Mouse (Mus musculus) monocyte, adult 2 months (primary cell): ENCODE data around the gene St3gal4.

Experiments used
- DNase-seq, 2 experiments: peaks; one replicate each; pipeline ENCODE4 v3.0.0; 2022; ENCODE audit warnings: low spot score in 2 of 2, low read depth in 1 of 2

Gene St3gal4

DNA sequence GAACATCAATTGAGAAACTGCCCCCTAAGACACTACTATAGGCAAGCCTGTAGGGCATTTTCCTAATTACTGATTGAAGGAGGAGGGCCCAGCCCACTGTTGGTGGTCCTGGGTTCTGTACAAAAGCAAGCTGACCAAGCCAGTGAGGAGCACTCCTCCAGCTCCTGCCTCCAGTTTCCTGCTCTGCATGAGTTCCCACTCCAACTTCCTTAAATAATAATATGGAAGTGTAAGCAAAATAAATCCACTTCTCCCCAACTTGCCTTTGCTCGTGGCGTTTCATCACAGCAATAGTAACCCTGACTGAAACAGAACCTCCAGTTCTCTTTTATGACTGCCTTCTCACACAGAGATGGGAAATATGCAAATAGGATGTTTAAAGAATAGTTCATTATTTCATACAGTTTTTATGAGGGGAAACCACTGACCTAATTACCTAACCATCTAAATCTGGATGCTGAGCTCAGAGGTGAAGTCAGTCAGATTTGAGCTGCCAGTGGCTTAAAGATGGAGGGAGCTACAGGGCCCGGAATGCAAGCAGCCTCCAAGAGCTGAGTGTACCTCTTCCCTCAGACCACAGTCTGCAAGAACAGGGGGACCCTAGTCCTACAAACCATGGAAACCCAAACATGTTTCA, 69.1 kb downstream of the St3gal4 start:
- no peak for DNase-seq

DNA sequence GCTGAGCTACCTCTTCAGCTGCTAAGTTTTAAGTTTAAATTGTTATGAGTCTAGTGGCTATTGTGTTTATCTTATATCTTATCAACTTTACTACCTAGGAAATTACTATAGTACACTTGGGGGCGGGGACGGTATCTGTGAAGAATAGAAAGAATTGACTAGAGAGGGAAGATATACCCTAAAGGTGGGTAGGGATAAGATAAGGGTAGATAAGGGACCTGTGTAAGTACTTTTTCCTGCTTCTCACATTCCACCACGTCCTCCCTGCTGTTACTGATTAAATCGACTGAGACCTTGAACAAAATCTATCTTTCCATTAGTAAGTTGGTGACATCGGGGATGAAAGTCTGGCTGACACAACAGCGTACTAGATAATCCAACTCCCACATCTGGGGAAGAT, 70.6 kb downstream of the St3gal4 start:
- DNase-seq, result no peak

DNA sequence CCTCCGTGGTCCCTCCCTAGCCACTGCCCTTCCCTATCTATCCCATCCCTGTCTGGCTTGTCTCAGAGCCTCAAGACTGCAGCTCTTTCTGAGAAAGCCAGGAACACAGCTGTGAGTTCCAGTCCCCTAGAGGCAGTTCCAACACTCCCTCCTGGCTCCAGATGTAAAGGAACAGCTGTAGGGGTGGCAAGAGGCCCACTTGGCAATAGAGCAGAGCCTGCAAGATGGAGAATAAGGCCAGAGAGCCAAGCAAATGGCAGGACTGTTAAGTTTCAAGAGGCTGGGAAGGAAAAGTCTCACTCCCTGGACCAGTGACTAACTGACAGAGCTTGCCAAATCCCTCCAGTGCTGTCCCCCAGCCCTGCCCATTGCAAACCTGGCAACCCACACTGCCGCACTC, 73.3 kb downstream of the St3gal4 start:
- DNase-seq, result no peak

DNA sequence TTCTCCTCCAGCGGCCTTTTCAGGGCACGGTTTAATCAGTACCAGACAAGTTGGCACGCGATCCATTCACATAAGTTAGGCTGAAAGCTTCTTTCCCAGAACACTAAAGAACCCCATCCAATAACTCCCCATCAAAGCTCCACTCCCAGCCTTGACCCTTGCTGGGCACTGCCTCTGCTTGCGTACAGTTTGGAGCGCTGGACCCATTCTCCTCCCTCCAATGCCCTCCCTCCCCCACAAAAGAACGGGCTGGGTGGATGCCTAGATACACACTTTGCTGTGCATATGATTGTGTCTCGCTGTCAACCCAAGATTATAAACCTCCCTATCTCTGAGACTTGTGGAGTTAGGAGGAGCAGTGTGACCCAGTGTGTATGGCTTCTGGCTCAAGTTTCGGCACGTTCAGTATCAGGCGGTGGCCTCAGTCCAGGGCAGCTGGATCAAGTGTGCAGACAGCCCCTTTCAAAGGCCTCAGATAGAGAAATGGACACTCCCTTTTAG, 74.0 kb downstream of the St3gal4 start:
- no peak for DNase-seq

DNA sequence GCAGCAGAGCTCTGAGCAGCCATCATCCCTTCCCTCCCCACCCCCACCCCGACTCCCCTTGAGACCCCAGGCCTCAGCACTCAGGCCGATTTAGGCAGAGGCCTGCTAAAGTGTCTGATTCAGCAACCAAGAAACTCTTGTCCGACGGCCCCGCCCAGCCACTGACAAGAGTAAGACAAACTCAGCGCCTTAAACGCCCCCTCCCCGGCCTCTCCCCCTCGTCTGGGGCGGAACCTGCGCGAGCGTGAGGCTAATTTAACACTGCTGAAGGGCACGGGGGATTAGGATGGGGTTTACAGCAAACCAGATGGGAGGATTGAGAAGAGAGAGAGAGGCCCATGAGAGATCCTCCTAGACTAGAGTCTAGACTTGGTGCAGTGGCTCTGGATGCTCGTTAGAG, 74.6 kb downstream of the St3gal4 start:
- no peak for DNase-seq

DNA sequence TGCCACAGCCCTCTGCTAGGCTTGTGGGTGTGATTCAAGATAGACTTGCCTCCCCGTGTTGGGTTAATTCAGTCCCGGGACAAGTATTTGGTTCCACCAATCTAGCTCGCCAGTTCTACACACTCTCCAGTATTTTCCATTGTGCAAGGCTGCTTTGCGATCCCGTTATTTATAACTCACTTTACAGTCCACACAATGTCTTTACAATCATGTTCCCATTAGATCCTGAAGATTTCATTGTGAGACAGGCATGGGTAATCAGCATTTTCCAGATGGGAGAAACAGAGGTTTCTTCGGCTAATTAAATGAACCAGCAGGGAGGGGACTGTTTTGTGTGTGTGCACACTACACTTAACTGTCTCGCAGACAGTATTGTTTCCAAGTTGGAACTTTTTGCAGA, 75.4 kb downstream of the St3gal4 start:
- no peak for DNase-seq

DNA sequence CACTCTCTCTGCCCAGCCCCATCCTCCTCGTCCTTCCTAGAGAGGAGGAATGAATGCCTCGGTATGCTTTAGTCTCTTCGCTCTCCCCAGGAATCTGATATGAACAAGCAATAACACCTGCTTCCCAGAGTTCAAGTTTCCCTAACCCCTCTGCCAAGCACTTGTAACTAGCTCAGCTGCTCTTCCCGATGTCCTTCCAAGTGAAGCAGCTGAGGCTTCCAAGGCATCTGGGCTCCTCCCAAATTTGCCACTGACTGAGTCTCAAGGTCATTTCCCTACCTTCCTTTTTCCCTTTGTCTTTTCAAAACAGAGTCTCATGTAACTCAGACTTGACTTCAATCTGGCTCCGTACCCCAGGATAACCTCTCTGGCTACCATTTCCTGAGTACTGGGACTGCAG, 77.6 kb downstream of the St3gal4 start:
- no peak for DNase-seq

DNA sequence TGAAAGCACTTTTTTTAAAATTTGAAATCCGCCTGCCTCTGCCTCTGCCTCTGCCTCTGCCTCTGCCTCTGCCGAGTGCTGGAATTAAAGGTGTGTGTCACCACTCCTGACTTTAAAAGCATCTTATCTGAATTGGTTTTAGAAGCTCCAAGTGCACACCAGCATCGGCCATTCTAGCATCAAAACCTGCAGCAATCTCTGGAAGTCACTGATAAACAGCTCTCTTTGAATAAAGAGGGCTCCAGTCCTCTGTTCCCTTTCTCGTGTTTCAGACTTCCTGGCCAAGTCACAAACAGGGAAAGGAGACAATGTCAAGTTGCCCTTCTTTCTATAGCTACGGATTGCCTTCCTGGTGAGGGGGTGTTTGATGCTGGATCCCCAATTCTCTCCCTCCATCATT, 79.2 kb downstream of the St3gal4 start:
- no peak for DNase-seq

DNA sequence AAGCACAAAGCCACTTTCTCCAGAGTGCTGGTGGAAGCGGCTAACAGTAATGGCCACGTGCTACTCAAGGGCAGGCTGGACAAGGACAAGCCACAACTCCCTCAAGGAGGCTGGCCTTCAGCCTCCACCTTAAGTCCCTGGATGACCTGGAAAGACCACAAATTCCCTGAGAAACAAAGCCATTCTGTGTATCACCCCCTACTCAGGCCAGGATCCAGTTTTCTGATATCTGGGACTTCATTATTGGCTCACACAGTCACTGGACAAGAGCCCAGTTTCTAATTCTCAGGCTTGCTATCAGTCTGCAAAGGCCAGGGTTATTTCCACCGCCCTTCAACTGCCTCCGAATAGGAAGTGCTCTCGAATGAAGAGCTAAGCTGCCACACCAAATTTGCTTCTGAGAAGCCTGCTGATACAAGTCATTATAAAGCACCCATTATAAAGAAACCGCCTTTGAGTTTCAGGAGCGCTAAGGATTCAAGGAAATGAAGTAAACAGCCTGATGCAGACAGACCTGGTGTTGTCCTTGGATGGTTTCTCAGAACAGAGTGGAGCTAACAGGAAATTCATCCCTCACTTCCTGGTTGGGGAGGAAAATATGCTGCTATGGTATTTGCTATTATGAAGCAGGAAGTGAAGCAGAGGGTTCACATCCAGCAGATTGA, 80.0 kb downstream of the St3gal4 start:
- no peak for DNase-seq

DNA sequence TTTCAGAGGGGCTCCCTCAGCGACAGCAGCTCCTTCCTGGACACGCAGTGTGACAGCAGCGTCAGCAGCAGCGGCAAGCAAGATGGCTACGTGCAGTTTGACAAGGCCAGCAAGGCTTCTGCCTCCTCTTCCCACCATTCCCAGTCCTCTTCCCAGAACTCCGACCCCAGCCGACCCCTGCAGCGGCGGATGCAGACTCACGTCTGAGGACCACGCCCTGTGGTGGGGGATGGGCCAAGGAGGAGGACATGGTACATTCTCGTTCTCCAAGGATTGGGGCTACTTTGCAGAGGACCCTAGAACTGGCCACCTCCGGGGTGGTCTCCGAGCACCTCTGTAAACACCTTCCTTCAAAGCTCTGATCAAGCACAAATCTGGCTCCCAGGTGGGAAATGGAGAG, 84.0 kb downstream of the St3gal4 start:
- no peak for DNase-seq

DNA sequence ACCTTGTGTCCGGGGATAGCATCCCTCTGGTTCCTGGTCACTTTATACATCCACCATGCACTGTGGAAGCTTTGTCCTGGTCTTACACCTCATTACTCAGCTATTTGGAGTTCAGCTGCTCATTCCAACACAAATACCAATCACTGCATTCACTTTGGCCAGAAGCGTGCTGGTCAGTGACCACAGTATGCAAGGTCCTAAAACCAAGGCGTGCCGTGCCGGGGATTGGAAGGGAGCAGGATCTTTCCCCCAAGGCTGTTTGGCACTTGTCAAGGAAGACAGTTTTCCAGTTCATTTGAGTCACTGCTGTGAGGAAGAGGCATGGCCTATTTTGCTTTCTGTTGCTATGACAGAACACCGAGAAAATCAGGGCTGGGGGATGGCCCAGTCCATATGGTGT, 86.6 kb downstream of the St3gal4 start:
- no peak for DNase-seq

DNA sequence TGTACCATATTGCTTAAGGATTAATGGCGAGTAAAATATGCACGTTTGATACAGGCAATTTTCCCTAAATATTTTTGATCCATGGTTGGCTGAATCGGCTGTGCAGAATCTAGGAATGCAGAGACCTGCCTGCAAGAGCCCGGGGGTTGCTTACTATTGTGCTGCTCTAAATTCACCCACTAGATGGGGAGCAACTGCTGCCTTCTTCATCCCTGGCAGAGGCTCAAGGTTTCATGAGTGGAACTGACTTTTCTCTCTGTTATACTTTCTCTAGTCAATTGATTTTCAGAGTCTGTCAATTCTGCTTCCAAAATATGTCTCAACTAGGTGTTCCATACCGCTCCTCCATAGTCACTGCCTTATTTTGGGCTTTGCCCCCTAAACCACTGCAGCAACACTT, 88.2 kb downstream of the St3gal4 start:
- no peak for DNase-seq

DNA sequence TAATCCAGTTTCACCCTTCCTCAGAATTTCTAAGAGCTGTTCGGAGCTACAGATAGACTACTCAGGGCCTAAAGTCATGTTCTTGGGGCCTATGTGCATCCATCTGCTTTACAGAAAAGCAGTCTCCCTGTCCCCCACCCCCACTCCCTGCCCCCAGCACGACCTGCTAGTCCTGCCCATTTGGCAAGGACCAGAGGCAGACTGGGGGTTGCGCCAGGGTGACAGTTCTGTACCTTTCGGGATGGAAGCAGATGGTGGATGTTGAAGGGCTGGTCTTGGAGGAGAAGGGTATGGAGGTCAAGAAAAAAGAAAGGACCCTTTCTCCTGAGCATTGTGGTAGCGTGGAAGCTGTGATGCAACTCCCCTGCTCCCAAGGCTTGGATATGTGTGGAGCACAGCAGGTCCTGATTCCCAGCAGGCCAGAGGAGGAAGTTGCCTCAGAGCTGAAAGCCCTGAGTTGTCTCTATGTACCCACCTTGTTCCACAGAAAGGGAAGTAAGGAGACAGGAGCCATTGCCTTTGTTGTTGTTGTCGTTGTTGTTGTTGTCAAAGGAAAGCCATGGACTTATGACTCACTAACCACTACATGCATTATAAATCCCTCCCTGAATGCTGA, 91.6 kb downstream of the St3gal4 start:
- no peak for DNase-seq

DNA sequence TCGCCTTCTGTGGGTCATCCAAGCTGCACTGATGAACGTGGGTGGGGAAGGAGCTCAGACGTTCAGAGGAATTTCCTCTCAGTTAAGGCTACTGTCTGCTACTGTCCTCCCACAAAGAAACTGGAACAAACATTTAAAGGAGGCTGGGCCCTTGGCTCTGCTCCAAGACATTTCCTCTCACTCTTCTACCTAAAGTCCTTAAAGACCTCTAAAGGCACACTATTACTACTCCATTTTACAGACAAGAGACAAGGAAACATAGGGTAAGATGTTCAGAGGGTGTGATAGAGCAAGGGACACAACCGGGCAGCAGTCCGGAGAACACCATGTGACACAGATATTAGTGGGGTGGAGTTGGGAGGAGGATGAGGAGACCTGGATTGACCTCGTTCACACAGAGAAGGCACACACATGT, 92.2 kb downstream of the St3gal4 start:
- DNase-seq, result no peak

DNA sequence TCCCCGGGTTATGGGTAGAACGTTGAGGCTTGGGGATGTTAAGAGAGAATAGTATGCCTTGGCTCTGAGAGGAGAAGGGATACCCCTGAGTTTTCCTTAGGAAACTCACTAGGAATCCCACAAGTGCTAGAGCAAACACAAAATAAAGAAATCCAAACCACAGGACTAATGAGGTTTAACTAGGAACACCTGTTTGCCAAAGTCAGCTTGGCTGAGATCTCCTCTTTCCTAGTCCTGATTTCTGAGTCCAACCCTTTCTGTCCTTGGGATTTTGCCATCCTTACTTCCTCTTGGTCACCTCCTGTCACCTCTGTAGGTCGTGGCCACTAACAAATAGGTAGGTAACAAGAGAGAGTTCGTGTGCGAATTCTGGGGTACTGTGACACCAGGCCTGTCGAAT, 92.8 kb downstream of the St3gal4 start:
- DNase-seq, result no peak

DNA sequence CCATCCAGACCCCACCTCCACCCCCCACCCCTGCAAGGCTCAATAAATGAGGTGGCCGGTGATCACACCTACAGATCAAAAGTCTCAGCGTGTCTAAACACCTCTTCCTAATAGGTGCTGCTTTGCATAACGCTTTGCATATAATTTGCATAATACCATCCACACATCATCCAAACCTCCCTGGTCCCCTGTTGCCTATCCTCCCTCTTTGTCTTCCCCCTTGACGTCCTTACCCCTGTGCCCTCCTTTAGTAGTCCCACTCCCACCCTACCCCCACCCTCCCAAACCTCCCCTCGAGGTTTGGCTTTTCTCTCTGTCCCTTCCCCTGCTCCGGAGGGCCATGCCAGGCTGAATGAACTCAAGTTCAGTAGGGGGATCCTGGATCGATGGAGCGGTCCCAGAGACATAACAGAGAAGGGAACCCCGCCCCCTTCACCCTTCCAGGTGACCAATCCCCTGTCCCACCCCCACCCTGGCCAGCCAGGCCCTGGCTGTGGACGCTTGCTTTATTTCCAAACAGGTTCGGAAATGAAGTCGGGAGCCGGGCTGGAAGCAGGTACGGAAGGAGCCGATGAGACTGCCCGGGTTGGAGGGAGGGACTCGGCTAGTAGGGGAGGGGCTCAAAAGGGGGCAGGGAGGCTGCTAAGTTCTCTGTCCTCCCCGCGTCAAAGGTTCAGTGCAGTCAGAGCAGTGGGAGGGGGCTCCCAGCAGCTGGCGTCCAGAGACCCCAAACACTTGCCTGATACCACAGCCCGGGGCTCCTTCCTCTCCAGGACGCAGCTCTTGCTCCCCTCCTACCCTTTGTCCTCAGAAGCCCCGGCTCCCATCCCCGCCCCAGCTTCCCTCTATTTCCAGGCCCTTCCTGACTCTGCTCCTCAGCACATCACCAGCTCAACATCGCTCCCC, 94.2 kb downstream of the St3gal4 start:
- DNase-seq, result no peak

DNA sequence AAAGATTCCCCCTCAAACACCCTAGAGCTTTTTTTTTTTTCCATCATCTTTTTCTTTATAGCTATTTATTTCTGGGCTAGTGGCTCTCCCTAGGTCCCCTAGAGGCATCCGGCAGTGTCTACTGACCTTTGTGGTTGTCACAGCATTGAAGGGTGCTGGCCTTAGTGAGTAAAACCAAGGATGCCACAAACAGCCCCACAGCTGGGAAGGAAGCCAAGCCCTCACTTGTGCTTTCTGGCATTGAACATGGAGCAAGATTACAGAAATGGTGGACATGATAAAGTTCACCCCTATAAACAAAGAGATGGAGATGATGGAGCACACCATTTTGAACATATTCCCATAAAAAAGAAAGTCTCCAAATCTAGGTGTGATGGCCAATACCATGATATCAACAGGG, 97.3 kb downstream of the St3gal4 start:
- no peak for DNase-seq

DNA sequence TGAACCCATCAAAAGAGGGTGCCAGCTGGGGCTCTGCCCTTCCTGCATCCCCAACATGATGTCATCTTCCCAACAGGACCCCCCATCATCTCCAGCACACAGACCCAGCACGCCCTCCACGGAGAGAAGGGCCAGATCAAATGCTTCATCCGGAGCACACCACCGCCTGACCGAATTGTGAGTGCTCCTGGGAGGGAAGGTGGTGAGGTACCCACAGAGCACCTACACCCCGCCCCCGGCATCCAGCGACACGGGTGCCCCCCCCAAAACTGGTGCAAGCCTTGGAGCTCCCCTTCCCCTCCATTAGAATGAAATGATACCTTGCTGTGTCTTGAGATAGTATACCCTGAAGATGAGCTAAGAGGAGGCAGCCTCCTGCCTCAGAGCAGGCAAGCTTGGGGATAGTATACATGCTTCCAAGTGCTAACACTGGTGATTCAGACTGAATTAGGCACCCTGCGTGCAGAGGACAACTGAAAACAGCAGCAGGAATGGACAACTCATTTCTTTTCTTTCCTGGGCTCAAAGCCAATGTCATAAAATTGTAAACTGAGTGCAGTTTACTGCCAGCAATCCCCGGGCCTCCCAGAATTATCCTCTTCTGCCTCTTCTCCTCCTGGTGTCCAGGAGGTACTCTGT, 98.9 kb downstream of the St3gal4 start:
- DNase-seq, result no peak

DNA sequence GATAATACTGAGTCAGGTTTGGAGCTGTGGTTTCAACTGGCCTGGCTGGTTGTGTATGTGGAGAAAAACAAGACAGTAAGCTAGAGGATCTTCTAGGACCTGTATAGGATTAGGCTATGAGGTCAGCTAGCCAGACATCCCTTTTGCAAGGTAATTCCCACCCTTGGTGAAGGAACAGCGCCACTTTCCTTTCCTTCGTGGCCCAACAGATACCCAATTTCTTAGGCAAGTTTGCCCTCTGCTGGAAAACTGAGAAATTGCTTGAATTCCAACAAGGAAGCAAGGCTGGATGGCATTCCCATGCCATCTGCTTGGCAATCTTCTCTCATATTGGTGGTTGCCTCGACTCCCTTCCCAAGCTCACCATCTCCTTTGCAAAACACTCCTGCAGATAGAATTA, 99.7 kb downstream of the St3gal4 start:
- DNase-seq, result no peak

DNA sequence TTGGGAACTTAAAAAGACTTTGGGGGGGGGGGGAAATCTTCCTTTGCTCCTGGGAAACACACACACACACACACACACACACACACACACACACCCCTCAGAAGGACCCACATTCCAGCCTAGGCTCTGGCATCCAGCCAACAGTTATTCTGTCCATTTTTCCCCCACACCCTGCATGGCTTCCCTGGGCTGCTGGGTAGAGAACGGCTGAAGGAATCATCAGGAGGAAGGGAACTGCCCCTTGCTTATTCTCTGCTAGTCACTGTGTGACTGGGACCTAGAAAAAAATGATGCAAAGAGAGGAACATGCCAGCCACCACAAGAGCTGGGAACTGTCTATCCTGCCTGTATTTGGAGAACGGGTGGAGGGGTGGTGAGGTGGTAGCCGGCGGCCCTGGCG, 101.0 kb downstream of the St3gal4 start:
- DNase-seq, result no peak

DNA sequence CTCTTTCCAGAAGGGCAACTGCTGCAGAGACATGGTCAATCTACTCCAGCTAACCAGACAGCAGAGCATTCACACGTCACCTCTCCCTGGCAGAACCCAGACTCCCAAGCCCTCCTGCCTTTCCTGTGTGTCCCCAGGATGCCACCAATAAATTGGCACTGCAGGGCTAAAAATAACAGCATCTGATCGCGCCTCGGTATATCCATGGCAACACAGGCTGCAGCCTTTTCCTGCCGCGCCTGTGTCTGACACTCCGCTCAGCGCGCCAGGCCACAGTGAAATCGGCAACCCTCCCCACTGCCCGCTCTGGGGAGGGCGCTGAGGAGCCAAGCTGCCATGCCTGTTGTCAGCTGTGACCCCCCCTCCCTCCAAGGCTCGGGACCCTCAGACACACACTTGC, 101.5 kb downstream of the St3gal4 start:
- DNase-seq, result no peak
